Mouse (Mus musculus) forelimb bud, embryonic 11.5 days (tissue): Measurements from ENCODE around the gene Haao.

ENCODE experiments used
- DNase-seq: peaks from one replicate; pipeline ENCODE4 v3.0.0-alpha.2; 2012; ENCODE audit warnings: low read depth, low spot score

Gene Haao

GRCm38 (mm10) chr17:83847815-83848214 lies at the start of gene Haao:
Haao (minus strand) TSS chr17:83847963.
- DNase-seq, result no peak

GRCm38 (mm10) chr17:83897361-83897799 lies 49.6 kb upstream of the Haao start:
- no peak for DNase-seq

- peak; percentile 77 for DNase-seq
These were observed 49.0 kb upstream of the Haao start for GRCm38 (mm10) chr17:83896723-83897122.

GRCm38 (mm10) chr17:83895321-83895770 lies 47.6 kb upstream of the Haao start:
- peak; percentile 78 for DNase-seq

GRCm38 (mm10) chr17:83893134-83893533 lies 45.4 kb upstream of the Haao start:
- no peak for DNase-seq

GRCm38 (mm10) chr17:83891864-83892263 lies 44.1 kb upstream of the Haao start:
- DNase-seq, result no peak

GRCm38 (mm10) chr17:83890373-83890696 lies 42.6 kb upstream of the Haao start:
- DNase-seq, result no peak

- DNase-seq, result peak; percentile 76
These were observed 42.1 kb upstream of the Haao start for GRCm38 (mm10) chr17:83889691-83890372.

- DNase-seq, result no peak
These were observed 41.5 kb upstream of the Haao start for GRCm38 (mm10) chr17:83889329-83889690.

GRCm38 (mm10) chr17:83887241-83887640 lies 39.5 kb upstream of the Haao start:
- DNase-seq, result no peak

GRCm38 (mm10) chr17:83886395-83886794 lies 38.6 kb upstream of the Haao start:
- DNase-seq, result no peak

- DNase-seq, result no peak
These were observed 38.0 kb upstream of the Haao start for GRCm38 (mm10) chr17:83885750-83886149.

GRCm38 (mm10) chr17:83885021-83885582 lies 37.3 kb upstream of the Haao start:
- DNase-seq, result no peak

- DNase-seq, result no peak
These were observed 35.0 kb upstream of the Haao start for GRCm38 (mm10) chr17:83882788-83883187.

GRCm38 (mm10) chr17:83881071-83881470 lies 33.3 kb upstream of the Haao start:
- no peak for DNase-seq

- no peak for DNase-seq
These were observed 32.5 kb upstream of the Haao start for GRCm38 (mm10) chr17:83880174-83880710.

- DNase-seq, result no peak
These were observed 31.9 kb upstream of the Haao start for GRCm38 (mm10) chr17:83879631-83880030.

GRCm38 (mm10) chr17:83874610-83875009 lies 26.8 kb upstream of the Haao start:
- DNase-seq, result no peak

GRCm38 (mm10) chr17:83873363-83874141 lies 25.8 kb upstream of the Haao start:
- DNase-seq, result no peak

- DNase-seq, result peak; percentile 97
These were observed 25.1 kb upstream of the Haao start for GRCm38 (mm10) chr17:83872806-83873348.

- DNase-seq, result no peak
These were observed 23.6 kb upstream of the Haao start for GRCm38 (mm10) chr17:83871354-83871753.

GRCm38 (mm10) chr17:83870385-83870784 lies 22.6 kb upstream of the Haao start:
- DNase-seq, result no peak
